Mouse (Mus musculus) kidney, postnatal 0 days (tissue): ENCODE data around the gene Carmil1. TPM values are rescaled to one million over a fixed set of nuclear protein-coding genes. Genes with fewer than 3 reads are reported as not detected.
A peak's percentile ranks its signal among the peaks of the same experiment; 100 is the strongest.

Experiments used
- ATAC-seq: fragments of 200-750 bp; cut with Nextera tagmentation; replicated peaks from 2 replicates; pipeline ENCODE4 v1.8.0; 2017; ENCODE audit warnings: low read depth, moderate number of reproducible peaks, moderate TSS enrichment, moderate library complexity; ENCODE audit not compliant: low FRiP score
- DNase-seq: peaks from one replicate; pipeline ENCODE4 v3.0.0-alpha.2; 2016; ENCODE audit warnings: low spot score
- H3K27ac ChIP-seq: fragments of 300-500 bp; sonication (generic); 2 replicates; pipeline ENCODE4 v1.5.1; 2014; ENCODE audit warnings: mild to moderate bottlenecking
- H3K27me3 ChIP-seq: fragments of 300-500 bp; sonication (generic); 2 replicates; pipeline ENCODE4 v1.6.1; 2014; ENCODE audit warnings: low read length, mixed read lengths; ENCODE audit not compliant: insufficient read depth
- H3K36me3 ChIP-seq: fragments of 300-500 bp; sonication (generic); 2 replicates; pipeline ENCODE4 v1.6.1; 2014; ENCODE audit warnings: low read length, mixed read lengths; ENCODE audit not compliant: insufficient read depth
- H3K4me1 ChIP-seq: fragments of 300-500 bp; sonication (generic); replicated peaks from 2 replicates; pipeline ENCODE4 v1.6.1; 2014; ENCODE audit warnings: antibody characterized with exemption, low read length, mixed read lengths; ENCODE audit not compliant: insufficient read depth
- H3K4me2 ChIP-seq: fragments of 300-500 bp; sonication (generic); 2 replicates; pipeline ENCODE4 v1.6.1; 2014; ENCODE audit warnings: mild to moderate bottlenecking, low read length, moderate library complexity, mixed read lengths
- H3K4me3 ChIP-seq: fragments of 300-500 bp; sonication (generic); replicated peaks from 2 replicates; pipeline ENCODE4 v1.5.1; 2014; ENCODE audit warnings: low read depth, low read length
- H3K9ac ChIP-seq: fragments of 300-500 bp; sonication (generic); 2 replicates; pipeline ENCODE4 v1.6.1; 2014; ENCODE audit warnings: low read depth, low read length
- H3K9me3 ChIP-seq: fragments of 300-500 bp; sonication (generic); replicated peaks from 2 replicates; pipeline ENCODE4 v1.6.1; 2016; ENCODE audit warnings: low read length, inconsistent platforms, mixed read lengths
- CTCF ChIP-seq: IDR thresholded peaks from 2 replicates; pipeline ENCODE4 v1.5.1; 2016; ENCODE audit warnings: antibody characterized with exemption, low read depth, mild to moderate bottlenecking, moderate library complexity
- WGBS: fragments of 180-500 bp; shearing (Covaris S2); extraction: QIAGEN DNeasy Blood & Tissue Kit; methylation state at CpG from one replicate; pipeline ENCODE4 v1.1.7; 2014; 5-methylcytosine and 5-hydroxymethylcytosine counted together
- polyA plus RNA-seq: library from polyadenylated mRNA; unstranded; fragments of >200 nt; fragmentation: Nextera tagmentation; extraction: Ambion mirVana; gene quantifications from 2 replicates; pipeline ENCODE4 v1.2.1, GENCODE M21; 2015

Carmil1 gene
- polyA plus RNA-seq, 1 experiment from 2014 or later = 35.4 TPM

DNA sequence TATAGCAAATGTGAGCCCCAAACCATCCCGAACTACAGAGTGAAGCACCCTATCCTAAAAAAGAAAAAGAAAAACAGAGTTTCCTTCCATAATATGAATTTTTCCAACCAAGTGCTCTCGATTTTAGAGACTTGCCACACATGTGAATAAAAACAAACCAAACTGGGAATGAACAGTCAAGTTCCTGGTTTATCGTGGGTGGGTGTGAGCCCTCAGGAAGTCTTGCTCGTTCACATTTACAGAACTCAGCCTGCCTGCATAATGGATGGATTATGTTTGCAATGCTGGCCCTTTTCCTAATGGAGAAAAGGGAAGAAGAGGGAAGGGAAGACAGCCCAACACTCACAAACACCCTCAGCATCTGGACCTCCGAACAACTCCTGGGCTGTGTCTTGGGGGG is 32.7 kb downstream of the Carmil1 start:
- no peaks in the 10 kb centered on the region for H3K9me3 ChIP-seq
- no peak for ATAC-seq
- H3K27ac ChIP-seq = no peak overlapping the region
- no peaks in the 10 kb centered on the region for H3K27me3 ChIP-seq
- no peak overlapping the region for H3K4me3 ChIP-seq
- no peak for DNase-seq
- 65% methylated on average over 5 of the region's 5 CpGs for WGBS
- H3K9ac ChIP-seq = no peak overlapping the region
- no peak overlapping the region for H3K4me2 ChIP-seq
- H3K36me3 ChIP-seq = no peaks in the 10 kb centered on the region
- peaks cover 27% of the 10 kb centered on the region; the same call in 1 of the 2 replicates for H3K4me1 ChIP-seq
- no peak for TF ChIP-seq CTCF

DNA sequence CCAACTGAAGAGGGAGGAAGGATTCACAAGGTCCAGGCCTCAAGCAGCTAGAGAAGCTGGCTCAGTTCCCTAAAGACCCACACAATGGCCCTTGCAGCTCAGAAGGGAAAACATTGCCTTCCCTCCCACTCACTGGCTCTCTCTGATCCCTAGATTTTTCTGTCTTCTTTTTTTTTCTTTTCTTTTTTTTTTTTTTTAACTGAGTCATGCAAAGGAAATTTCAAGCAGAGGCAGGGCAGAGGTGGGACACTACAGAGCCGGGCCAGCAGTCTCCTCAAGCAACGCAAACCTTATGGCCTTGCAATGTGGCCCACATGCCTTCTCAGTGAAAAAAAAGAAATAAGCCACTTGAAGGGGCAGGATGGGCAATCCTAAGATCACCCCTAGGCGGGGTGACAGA is 33.2 kb downstream of the Carmil1 start:
- H3K27ac ChIP-seq = no peak overlapping the region
- H3K4me1 ChIP-seq = peaks cover 32% of the 10 kb centered on the region
- WGBS = 51% methylated on average over 3 of the region's 3 CpGs
- no peaks in the 10 kb centered on the region for H3K9me3 ChIP-seq
- no peaks in the 10 kb centered on the region for H3K27me3 ChIP-seq
- H3K36me3 ChIP-seq = no peaks in the 10 kb centered on the region
- H3K4me3 ChIP-seq = no peak overlapping the region
- H3K9ac ChIP-seq = no peak overlapping the region
- TF ChIP-seq CTCF = no peak
- DNase-seq (peak; percentile 62), ATAC-seq (no peak; the same call in 1 of the 2 replicates)
- no peak overlapping the region for H3K4me2 ChIP-seq

- Histone ChIP-seq H3K36me3 (no peaks in the 10 kb centered on the region), H3K4me3 (no peak overlapping the region), H3K27ac (peak overlapping the region; percentile 25; the same call in 1 of the 2 replicates), H3K9ac (no peak overlapping the region), H3K9me3 (no peaks in the 10 kb centered on the region), H3K4me1 (peaks cover 40% of the 10 kb centered on the region), H3K4me2 (no peak overlapping the region), H3K27me3 (no peaks in the 10 kb centered on the region)
- DNase-seq (peak; percentile 18), ATAC-seq (no peak)
- TF ChIP-seq CTCF = no peak
- 46% methylated on average over 6 of the region's 6 CpGs for WGBS
These were observed 34.3 kb downstream of the Carmil1 start for GRCm38 (mm10) chr13:24246266-24246665.

DNA sequence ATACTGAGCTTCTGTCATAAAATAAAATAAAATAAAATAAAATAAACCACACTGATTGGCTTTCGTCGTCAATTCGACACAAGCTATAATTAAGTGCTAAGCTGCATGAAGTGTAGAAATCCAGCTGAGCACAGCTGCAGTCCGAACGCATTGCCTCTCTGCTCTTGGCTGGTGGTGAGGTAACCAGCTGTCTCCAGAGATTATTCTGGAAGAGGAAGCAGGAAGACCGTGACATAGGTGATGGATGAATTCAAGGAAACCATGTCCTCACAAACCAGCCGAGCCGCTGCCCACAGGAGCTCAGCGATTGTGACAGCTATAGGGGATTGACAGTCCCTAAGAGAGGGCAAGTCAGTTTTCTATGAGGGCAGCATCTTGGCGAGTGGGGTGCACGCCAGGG is 36.0 kb downstream of the Carmil1 start:
- Histone ChIP-seq H3K27ac (no peak overlapping the region), H3K9ac (no peak overlapping the region), H3K27me3 (no peaks in the 10 kb centered on the region), H3K9me3 (no peaks in the 10 kb centered on the region), H3K4me2 (no peak overlapping the region), H3K4me3 (no peak overlapping the region), H3K4me1 (peaks cover 42% of the 10 kb centered on the region), H3K36me3 (no peaks in the 10 kb centered on the region)
- ATAC-seq (no peak), DNase-seq (peak; percentile 28)
- 54% methylated on average over 11 of the region's 11 CpGs for WGBS
- TF ChIP-seq CTCF = no peak

GRCm38 (mm10) chr13:24243964-24244363 is 36.6 kb downstream of the Carmil1 start:
- no peak overlapping the region for H3K4me2 ChIP-seq
- WGBS = 87% methylated on average over 4 of the region's 4 CpGs
- no peak for TF ChIP-seq CTCF
- no peaks in the 10 kb centered on the region for H3K27me3 ChIP-seq
- no peaks in the 10 kb centered on the region for H3K36me3 ChIP-seq
- no peak overlapping the region for H3K27ac ChIP-seq
- DNase-seq (no peak), ATAC-seq (no peak)
- no peaks in the 10 kb centered on the region for H3K9me3 ChIP-seq
- H3K4me1 ChIP-seq = peaks cover 42% of the 10 kb centered on the region
- H3K9ac ChIP-seq = no peak overlapping the region
- H3K4me3 ChIP-seq = no peak overlapping the region

GRCm38 (mm10) chr13:24242429-24243106 is 38.0 kb downstream of the Carmil1 start:
- no peak for TF ChIP-seq CTCF
- WGBS = 46% methylated on average over 5 of the region's 5 CpGs
- Histone ChIP-seq H3K27me3 (no peaks in the 10 kb centered on the region), H3K9me3 (no peaks in the 10 kb centered on the region), H3K36me3 (no peaks in the 10 kb centered on the region), H3K4me3 (no peak overlapping the region), H3K4me2 (no peak overlapping the region), H3K4me1 (peaks cover 42% of the 10 kb centered on the region), H3K27ac (peak overlapping the region; percentile 36), H3K9ac (no peak overlapping the region)
- no peak for ATAC-seq
- DNase-seq = peak; percentile 52
